Mouse (Mus musculus) thymus, postnatal 25 days (tissue): ENCODE data around the gene Pmf1.
"Not testable (repeated sequence)": the region's sequence is repeated elsewhere in the genome, so short reads cannot be mapped to it uniquely, and the experiment has no call there.

Experiments used
- DNase-seq: peaks from one replicate; pipeline ENCODE4 v3.0.0; 2022

Gene Pmf1

DNA sequence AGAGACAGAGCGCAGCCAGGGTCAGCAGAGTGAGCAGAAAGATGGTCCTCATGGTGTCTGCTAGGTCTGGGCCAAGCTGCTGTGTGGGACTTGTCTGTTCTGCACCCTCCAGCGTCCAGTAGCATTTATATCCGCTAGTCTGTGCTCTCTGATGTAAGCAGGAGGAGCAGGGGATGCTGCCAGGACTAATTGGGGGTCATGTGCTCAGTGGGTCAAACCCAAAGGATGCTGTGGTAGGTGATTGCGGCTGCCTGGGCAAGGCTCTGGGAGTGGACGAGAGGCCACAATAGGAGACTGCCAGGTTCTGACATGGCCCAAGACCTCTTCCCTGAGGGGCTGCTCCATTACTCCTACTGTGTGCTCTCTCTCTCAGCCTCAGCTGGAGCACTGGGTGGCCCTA is 25.8 kb downstream of the Pmf1 start, which contains the start of gene Bglap:
TSS of gene Bglap (minus strand) at position 101 of the 400 bp plus-strand sequence.
- no peak for DNase-seq

DNA sequence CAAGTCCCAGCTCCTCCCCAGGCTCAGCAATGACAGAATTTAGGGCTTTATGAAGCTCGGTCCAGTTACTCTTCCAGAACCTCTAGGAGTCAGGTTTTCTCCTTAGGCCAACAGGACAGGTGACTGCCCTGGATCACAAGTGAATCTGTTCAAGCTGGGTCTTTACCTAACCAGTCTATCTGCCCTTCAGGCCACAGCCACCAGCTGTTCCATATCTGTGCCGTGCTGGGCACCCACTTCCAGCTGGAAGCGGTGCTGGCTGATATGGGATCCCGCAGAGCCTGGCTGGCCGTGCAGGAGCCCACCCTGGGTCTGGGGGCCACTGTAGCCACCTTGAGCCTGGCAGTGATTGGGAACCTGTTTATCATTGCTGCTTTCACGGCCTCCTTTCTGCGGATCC is 27.7 kb downstream of the Pmf1 start:
- not testable (repeated sequence) for DNase-seq

DNA sequence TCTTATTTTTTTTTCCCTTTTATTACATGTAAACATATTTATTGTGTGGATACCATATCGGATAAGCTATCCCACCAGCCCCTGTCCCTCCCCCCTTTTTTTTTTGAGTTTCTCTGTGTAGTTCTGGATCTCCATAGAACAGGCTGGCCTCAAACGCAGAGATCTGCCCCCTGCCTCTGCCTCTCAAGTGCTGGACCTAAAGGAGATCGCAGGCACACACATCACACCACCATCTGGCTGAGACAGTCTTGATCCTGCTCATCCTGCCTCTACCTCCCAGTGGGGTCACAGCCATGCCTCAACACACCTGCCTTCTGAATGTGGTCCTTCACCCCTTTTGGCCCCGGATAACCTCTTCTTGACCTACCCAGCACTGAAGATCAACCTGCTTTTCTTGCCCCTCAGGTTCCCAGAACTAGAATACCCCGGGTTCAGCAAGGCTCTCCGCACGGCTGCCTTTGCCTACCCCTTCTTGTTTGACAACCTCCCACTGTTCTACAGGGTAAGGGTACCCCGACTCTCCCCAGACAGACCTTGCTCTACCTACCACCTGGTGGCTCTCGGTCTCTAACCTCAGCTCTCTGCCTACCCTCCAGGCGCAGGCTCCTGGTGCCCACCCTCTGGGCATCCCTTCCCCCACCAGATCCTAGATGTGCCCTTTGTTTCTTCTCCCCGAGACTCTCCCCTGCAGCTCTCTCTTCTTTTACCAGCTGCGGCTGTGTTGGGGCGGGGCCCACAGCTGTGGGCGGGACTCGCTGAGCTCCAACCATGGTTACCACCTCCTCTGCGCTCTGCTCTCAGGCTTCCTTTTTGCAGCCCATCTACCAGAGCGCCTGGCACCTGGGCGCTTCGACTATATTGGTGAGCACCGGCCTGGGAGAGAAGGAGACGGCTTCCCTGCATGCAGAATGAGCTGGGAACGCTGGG is 28.5 kb downstream of the Pmf1 start:
- DNase-seq = peak; percentile 71

DNA sequence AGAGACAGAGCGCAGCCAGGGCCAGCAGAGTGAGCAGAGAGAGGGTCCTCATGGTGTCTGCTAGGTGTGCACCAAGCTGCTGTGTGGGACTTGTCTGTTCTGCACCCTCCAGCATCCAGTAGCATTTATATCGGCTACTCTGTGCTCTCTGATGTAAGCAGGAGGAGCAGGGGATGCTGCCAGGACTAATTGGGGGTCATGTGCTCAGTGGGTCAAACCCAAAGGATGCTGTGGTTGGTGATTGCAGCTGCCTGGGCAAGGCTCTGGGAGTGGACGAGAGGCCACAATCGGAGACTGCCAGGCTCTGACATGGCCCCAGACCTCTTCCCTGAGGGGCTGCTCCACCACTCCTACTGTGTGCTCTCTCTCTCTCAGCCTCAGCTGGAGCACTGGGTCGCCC is 31.5 kb downstream of the Pmf1 start, which contains the start of gene Bglap2:
TSS of gene Bglap2 (minus strand) at position 101 of the 400 bp plus-strand sequence.
- not testable (repeated sequence) for DNase-seq

DNA sequence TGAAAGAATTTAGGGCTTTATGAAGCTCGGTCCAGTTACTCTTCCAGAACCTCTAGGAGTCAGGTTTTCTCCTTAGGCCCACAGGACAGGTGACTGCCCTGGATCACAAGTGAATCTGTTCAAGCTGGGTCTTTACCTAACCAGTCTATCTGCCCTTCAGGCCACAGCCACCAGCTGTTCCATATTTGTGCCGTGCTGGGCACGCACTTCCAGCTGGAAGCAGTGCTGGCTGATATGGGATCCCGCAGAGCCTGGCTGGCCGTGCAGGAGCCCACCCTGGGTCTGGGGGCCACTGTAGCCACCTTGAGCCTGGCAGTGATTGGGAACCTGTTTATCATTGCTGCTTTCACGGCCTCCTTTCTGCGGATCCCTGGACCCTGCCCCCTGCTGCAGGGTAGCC is 33.5 kb downstream of the Pmf1 start:
- not testable (repeated sequence) for DNase-seq

DNA sequence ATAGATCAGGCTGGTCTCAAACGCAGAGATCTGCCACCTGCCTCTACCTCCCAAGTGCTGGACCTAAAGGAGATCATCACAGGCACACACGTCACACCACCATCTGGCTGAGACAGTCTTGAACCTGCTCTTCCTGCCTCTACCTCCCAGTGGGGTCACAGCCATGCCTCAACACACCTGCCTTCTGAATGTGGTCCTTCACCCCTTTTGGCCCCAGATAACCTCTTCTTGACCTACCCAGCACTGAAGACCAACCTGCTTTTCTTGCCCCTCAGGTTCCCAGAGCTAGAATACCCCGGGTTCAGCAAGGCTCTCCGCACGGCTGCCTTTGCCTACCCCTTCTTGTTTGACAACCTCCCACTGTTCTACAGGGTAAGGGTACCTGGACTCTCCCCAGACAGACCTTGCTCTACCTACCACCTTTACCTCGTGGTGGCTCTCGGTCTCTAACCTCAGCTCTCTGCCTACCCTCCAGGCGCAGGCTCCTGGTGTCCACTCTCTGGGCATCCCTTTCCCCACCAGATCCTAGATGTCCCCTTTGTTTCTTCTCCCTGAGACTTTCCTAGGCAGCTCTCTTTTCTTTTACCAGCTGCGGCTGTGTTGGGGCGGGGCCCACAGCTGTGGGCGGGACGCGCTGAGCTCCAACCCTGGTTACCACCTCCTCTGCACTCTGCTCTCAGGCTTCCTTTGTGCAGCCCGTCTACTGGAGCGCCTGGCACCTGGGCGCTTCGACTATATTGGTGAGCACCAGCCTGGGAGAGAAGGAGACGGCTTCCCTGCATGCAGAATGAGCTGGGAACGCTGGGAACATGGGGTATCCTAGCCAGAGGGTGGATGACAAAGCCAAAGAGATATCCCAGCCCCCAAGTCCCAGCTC is 34.1 kb downstream of the Pmf1 start:
- peak; percentile 64 for DNase-seq

DNA sequence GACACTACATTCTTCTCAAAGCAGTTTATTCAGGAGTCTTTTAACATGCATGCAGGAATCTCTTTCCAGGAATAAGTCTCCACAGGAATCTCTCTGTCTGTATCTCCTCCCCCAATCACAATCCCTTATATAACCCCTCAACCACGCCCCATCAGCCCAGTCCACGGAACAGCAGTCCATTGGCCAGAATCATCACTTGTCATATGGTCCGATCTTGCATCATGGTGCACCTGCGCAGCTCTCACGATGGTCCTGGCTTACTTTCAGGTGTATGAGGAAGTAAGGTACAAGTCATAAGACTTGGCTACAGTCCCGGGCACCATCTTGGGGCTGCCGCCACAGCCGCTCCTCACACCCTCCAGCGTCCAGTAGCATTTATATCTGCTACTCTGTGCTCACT is 37.5 kb downstream of the Pmf1 start, which contains the start of gene Bglap3:
TSS of gene Bglap3 (minus strand) at position 101 of the 400 bp plus-strand sequence.
- not testable (repeated sequence) for DNase-seq

DNA sequence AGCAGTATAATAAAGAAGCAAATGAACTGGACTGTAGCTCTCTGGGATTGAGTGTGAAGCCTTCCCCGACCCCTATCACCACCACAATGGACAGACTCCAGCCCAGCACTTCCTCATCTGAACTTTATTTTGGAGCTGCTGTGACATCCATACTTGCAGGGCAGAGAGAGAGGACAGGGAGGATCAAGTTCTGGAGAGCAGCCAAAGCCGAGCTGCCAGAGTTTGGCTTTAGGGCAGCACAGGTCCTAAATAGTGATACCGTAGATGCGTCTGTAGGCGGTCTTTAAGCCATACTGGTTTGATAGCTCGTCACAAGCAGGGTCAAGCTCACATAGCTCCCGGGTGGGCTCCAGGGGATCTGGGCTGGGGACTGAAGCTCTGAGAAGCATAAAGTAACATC is 41.6 kb downstream of the Pmf1 start:
- not testable (repeated sequence) for DNase-seq

DNA sequence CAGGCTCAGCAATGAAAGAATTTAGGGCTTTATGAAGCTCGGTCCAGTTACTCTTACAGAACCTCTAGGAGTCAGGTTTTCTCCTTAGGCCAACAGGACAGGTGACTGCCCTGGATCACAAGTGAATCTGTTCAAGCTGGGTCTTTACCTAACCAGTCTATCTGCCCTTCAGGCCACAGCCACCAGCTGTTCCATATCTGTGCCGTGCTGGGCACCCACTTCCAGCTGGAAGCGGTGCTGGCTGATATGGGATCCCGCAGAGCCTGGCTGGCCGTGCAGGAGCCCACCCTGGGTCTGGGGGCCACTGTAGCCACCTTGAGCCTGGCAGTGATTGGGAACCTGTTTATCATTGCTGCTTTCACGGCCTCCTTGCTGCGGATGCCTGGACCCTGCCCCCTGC is 42.6 kb downstream of the Pmf1 start:
- DNase-seq = not testable (repeated sequence)

DNA sequence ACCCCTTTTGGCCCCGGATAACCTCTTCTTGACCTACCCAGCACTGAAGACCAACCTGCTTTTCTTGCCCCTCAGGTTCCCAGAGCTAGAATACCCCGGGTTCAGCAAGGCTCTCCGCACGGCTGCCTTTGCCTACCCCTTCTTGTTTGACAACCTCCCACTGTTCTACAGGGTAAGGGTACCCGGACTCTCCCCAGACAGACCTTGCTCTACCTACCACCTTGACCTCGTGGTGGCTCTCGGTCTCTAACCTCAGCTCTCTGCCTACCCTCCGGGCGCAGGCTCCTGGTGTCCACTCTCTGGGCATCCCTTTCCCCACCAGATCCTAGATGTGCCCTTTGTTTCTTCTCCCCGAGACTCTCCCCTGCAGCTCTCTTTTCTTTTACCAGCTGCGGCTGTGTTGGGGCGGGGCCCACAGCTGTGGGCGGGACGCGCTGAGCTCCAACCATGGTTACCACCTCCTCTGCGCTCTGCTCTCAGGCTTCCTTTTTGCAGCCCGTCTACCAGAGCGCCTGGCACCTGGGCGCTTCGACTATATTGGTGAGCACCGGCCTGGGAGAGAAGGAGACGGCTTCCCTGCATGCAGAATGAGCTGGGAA is 43.2 kb downstream of the Pmf1 start:
- peak; percentile 84 for DNase-seq

DNA sequence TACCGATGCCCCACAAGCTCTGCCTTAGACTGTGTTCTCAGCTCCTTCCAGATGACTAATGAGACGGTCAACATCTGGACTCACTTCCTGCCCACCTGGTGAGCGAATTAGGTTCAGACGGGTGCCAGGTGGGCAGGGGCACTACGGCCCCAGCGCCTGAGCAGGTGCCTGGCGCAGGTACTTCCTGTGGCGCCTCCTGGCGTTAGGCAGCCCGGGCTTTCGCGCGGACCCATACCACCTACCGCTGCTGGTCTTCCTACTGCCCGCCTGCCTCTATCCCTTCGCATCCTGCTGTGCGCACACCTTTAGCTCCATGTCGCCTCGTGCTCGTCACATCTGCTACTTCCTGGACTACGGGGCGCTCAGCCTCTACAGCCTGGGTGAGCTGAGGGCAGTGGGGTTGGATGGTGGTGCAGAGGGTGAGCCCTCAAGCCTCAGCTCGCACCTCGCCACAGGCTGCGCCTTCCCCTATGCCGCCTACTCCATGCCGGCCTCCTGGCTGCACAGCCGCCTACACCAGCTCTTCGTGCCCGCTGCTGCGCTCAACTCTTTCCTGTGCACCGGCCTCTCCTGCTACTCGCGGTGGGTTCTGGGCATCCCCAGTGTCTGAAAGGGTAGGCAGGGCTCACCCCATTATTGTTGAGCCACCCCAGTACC is 44.3 kb downstream of the Pmf1 start:
- peak; percentile 19 for DNase-seq

DNA sequence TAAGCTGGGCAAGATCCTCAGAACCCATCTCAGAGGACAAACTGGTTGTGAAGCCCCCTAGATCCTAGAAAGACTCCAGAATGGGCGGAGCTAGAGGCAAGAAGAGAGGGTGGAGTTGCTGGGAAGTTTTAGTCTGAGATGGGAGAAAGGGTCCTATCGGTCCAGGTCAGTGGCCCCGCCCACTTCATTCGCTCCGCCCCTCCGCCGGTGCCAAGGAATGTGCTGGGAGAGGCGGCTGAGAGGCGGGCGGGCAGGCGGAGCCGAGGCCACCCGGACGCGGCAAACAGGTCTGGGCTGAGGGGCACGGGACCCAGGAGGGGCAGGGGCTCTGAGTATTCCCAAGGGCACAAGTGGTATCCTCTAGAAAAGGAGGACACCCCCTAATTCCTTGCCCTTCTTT is 45.8 kb downstream of the Pmf1 start, which contains the start of gene Paqr6:
TSS of gene Paqr6 (plus strand) at position 248 of the 400 bp plus-strand sequence.
- no peak for DNase-seq

DNA sequence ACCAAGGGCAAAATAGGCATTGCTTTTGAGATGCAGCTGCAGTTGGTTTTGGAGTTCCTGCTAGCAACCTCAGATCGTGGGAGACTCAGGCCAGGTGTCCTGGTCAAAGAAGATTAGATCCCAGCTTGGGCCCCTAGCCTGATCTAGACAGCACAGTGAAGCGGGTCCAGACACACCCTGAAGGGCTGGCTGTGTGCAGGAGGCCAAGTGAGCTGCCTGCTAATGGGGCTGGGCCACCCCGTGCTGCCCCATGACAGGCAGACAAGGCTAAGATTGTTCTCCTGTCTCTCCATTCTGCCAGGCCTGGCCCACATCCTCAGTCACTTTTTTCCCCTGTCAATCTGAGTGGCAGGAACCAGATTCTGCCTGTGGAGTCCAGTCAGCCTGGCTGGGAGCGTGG is 46.4 kb downstream of the Pmf1 start:
- DNase-seq = no peak

DNA sequence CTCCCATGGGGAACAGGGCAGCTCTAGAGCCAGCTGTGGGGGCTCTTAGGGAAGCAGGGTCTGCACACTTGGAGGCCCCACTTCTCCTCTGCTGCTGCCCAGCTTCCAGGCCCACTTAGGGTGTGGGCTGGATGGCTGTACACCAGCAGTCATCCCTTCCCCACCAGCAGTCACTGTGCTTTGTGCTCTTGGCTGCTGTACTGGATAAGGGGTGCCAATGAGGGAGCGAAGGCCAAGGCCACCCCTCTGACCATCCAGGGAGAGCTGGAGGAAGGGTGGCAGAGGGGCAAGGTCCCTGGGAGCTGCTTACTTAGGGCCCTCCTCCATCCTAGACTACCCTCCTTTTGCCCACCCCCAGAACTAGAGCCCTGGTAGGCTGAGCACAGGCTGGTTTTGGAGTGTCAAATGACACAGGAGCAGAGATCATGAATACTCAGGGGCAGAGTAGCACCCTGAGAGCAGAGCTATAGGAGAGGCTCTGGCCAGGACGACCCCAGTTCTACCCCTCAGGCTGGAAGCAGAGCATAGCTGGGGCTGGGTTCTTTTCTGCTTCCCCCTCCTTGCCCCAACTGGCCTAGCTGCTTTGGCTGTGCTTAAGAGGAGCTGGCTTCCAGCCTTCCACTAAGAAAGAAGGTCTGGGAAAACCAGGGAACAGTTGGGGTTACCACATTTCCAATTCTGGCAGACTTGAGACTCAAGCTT is 48.4 kb downstream of the Pmf1 start:
- no peak for DNase-seq

DNA sequence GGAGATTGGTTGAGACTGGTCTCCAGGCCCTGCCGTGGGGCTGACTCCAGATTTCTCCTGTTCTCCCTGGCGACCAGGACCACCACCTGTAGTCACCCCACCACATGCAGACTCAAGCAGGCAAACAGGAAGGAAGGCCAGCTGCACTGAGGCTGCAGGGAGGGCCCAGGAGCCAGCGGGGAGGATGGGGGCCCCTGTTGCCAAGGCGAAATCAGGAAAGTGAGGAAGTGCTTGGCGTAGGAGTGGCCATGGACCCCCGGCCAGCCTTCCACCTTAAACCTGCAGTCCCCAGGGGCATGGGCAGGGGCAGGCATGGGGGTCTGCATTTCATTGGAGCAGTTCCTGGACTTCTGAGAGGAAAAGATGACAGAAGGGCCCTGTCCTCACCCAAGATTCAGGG is 49.0 kb downstream of the Pmf1 start:
- DNase-seq = peak; percentile 31

DNA sequence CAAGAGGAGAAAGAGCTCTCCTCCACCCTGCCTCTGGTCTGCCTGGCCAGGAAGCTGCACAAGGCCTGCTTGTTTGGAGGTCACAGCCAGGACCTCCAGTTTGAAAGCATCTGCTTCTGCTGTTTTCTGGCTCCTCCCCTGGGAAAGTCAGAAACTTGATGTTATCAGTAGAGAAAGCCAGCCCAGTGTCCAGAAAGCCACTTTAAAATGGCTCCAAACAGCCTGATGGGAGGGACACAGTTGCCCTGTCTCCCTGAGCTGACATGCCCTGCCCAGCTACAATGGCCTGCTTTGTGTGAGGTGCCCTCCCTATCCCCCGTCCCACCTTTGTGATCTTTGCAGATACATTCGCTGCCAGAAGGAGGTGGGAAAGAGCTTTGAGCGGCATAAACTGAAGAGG is 50.1 kb downstream of the Pmf1 start:
- no peak for DNase-seq

DNA sequence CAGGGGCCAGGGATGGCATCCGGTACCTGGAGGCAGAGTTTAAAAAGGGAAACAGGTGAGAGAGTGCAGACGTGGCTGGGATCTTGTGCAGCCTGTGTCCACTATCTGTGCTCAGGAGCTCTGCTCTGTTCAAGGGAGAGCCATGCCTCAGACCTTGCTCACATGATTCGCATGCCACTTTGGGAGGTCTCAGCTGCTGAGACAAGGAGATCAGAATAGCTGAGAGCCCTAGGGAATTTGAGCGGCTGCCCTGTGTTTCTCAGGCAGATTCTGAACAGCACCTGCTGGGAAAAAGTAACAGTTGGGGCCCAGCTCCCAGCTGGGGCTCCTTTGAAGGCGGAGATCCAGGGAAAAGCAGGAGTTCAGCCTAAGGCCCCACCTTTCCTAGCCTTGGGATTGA is 50.5 kb downstream of the Pmf1 start:
- DNase-seq = no peak

DNA sequence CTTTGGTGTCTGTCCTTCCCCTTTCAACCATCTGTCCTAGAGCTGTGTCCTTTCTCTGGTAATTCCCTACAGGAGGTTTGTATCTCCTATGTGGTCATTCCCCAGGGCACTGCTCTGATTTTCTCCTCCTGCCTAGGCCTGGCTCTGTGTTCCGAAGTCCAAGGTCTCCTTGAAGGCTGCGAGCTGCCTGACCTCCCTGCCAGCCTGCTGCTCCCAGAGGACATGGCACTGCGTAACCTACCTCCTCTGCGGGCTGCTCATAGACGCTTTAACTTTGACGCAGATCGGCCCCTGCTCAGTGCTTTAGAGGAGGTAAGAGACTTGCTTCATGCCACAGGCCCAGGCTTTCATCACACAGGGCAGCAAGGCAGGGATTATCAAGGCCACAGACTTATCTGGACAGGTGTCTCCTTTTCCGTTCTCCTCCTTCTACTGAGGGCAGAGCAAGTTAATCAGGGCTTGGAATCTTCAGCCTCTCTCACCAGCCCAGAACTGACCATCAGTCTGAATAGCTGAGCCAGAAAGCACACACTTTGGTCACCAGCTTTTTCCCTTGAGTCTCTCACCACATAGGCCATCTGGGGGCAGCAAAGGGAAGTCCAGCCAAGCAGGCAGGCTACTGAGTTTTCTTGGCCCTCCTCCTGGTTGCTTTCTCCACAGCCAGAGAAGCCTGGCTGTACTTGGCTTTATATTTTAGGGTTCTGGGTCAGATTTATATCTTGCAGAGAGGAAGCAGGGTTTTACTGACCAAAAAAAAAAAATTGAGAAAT is 55.5 kb downstream of the Pmf1 start:
- no peak for DNase-seq

DNA sequence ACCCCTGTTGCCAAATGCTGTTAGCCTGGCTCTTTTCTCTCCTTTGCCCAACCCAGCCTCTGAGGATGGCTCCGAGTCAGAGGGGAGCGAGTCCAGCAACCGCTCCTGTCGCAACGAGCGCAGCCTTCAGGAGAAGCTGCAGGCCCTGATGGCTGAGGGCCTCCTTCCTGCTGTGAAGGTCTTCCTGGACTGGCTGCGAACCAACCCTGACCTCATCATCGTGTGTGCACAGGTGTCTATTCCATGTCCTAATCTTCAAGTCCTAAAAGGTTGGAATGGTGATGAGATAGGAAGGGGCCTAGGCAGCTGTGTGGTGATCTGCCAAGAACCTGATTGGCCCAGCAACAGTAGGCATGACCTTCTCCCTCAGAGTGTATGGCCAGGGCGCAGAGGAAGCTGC is 57.2 kb downstream of the Pmf1 start:
- DNase-seq = no peak

DNA sequence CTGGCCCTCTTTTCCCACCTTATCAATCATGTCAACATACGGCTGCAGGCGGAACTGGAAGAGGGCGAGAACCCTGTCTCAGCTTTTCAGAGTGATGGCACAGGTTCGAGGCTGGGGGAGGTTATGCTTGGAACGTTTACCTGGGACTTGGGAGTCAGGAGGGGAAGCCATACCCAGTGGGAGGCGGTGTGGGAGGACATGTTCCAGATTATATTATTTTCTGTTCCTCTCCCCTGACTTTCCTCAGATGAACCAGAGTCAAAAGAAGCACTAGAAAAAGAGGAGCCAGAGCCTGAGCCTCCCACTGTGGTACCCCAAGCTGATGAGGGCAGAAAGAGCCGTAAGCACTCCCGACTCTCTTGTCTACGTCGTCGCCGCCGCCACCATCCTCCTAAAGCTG is 59.4 kb downstream of the Pmf1 start:
- no peak for DNase-seq
